Mouse (Mus musculus): ENCODE measurements around the gene Adgrf3.

DNA sequence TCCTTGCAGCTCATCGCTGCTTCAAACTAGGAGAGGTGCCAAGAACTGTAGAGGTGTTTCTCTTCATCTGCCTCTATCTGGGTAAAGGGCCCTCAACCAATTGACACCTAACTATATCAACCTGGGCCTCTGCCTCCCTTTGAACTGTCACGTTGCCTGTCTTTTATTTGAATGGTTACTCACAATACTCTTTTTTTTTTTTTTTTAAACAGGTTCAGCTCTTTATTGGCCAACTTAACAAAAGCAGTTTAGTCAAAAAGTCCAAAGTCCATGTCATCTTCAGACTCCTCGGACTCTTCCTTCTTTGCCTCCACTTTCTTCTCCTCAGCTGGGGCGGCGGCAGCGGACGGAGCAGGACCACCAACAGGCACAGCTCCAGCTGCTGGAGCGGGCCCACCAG, 15.1 kb upstream of the Adgrf3 start:
- TF ChIP-seq EP300 (IDR thresholded peaks at IDR 0.05; ENCODE audit: low read depth): no peak
- TF ChIP-seq CTCF (IDR thresholded peaks at IDR 0.05; ENCODE audit: low read depth): no peak

Data from heart, postnatal 0 days (tissue).